26 mouse cellular contexts compared by ENCODE assay signal in genomic region chr5:25083816-25084215, GRCm38 (mm10). TPM values are rescaled to one million over a fixed set of nuclear protein-coding genes. Genes with fewer than 3 reads are reported as not detected.
DNase-seq lines count a peak whose midpoint lies in the region; ATAC-seq and TF ChIP-seq lines count a peak whose summit lies in the region.
"Had no signal": no experiment of that assay in that cellular context is flagged by ENCODE, and none has a peak within 500 bp of the region (broad histone marks: within the 10 kb centered on the region; RNA-seq: fewer than 3 reads in every experiment).

No protein-coding gene starts in this region.

- H3K4me1 ChIP-seq in kidney, postnatal 0 days (replicated peaks; ENCODE audit: insufficient read depth, low read length): 0 out of 2 replicates have a peak, but pooled peaks cover 5% of the 10 kb centered on the region
- H3K4me1 ChIP-seq in kidney, embryonic 16.5 days (ENCODE audit: insufficient read depth, low read length): peaks cover 11% of the 10 kb centered on the region
- peaks cover 51% of the 10 kb centered on the region for H3K4me1 ChIP-seq in brown adipose tissue, adult 24 weeks (ENCODE audit: control insufficient read depth, insufficient read depth, insufficient read length, low read length)
- H3K4me1 ChIP-seq: limb, embryonic 12.5 days had no signal

- 38% methylated on average over 7 of the region's 7 CpGs for WGBS in kidney, postnatal 0 days
- WGBS in kidney, embryonic 16.5 days: 45% methylated on average over 7 of the region's 7 CpGs

- no peaks in the 10 kb centered on the region for H3K36me3 ChIP-seq in kidney, postnatal 0 days (ENCODE audit: insufficient read depth, low read length)
- no peaks in the 10 kb centered on the region for H3K36me3 ChIP-seq in kidney, embryonic 16.5 days (ENCODE audit: insufficient read depth, low read length)
- H3K36me3 ChIP-seq: kidney, embryonic 15.5 days; limb, embryonic 12.5 days; liver, embryonic 15.5 days; stomach, embryonic 15.5 days had no signal

- ATAC-seq in CD4-positive, CD25-positive, alpha-beta regulatory T cell, adult 4 months: no peak
- ATAC-seq in kidney, postnatal 0 days (replicated peaks; ENCODE audit: low FRiP score, low read depth): peak; percentile 54; the same call in 1 of the 2 replicates
- ATAC-seq in kidney, embryonic 16.5 days (ENCODE audit: low FRiP score, low TSS enrichment): no peak
- ATAC-seq: activated CD4-positive, CD25-positive, alpha-beta regulatory T cell, adult 4 months; forebrain, embryonic 13.5 days; hindbrain, embryonic 16.5 days had no signal

- H3K9me3 ChIP-seq in kidney, postnatal 0 days (replicated peaks; ENCODE audit: low read length): no peaks in the 10 kb centered on the region
- H3K9me3 ChIP-seq in kidney, embryonic 16.5 days (ENCODE audit: low read length): no peaks in the 10 kb centered on the region
- H3K9me3 ChIP-seq: forebrain, embryonic 13.5 days; kidney, embryonic 15.5 days; limb, embryonic 12.5 days; liver, embryonic 15.5 days; stomach, embryonic 15.5 days had no signal

- no peak overlapping the region for H3K4me3 ChIP-seq in kidney, postnatal 0 days (replicated peaks; ENCODE audit: low read depth, low read length)
- no peak overlapping the region for H3K4me3 ChIP-seq in kidney, embryonic 16.5 days (ENCODE audit: low read length)
- no peak overlapping the region for H3K4me3 ChIP-seq in brown adipose tissue, adult 24 weeks (ENCODE audit: insufficient read depth, low read depth, low read length)
- H3K4me3 ChIP-seq: forebrain, embryonic 13.5 days; kidney, embryonic 15.5 days; limb, embryonic 12.5 days; liver, embryonic 15.5 days; stomach, embryonic 15.5 days had no signal

- no peak overlapping the region for H3K4me2 ChIP-seq in kidney, postnatal 0 days (ENCODE audit: low read length)
- H3K4me2 ChIP-seq in kidney, embryonic 16.5 days (replicated peaks; ENCODE audit: low read depth, low read length): no peak overlapping the region
- H3K4me2 ChIP-seq: forebrain, embryonic 13.5 days; kidney, embryonic 15.5 days; limb, embryonic 12.5 days; liver, embryonic 15.5 days; lung, embryonic 14.5 days; stomach, embryonic 15.5 days had no signal

- TF ChIP-seq CTCF in kidney, postnatal 0 days (IDR thresholded peaks at IDR 0.05; ENCODE audit: low read depth): no peak

- H3K27me3 ChIP-seq in kidney, postnatal 0 days (ENCODE audit: insufficient read depth, low read length): no peaks in the 10 kb centered on the region
- no peaks in the 10 kb centered on the region for H3K27me3 ChIP-seq in kidney, embryonic 16.5 days (ENCODE audit: insufficient read depth, low read length)
- H3K27me3 ChIP-seq: forebrain, embryonic 13.5 days; kidney, embryonic 15.5 days; limb, embryonic 12.5 days; liver, embryonic 15.5 days; stomach, embryonic 15.5 days had no signal

- peak; percentile 13 for DNase-seq in CD4-positive, CD25-positive, alpha-beta regulatory T cell, adult 2 months (ENCODE audit: low read depth, low spot score)
- DNase-seq in kidney, postnatal 0 days (ENCODE audit: low spot score): peak; percentile 57
- peak; percentile 15 for DNase-seq in thymus, postnatal 0 days (ENCODE audit: low spot score)
- DNase-seq in thymus, postnatal 10 days (ENCODE audit: low spot score in 2 of 2): no peak
- no peak for DNase-seq in cerebellum, adult 9-10 months
- DNase-seq: adrenal gland, adult 2 months; adrenal gland, postnatal 36 days; cerebellum, adult 11 months; cerebellum, postnatal 10 days; gastrocnemius, postnatal 14 days; heart, postnatal 14 days; kidney, adult 18-20 months; layer of hippocampus, adult 9-11 months; lung, embryonic 14.5 days; midbrain, embryonic 14.5 days; right cerebral cortex, postnatal 25 days had no signal

- H3K27ac ChIP-seq in kidney, postnatal 0 days: no peak overlapping the region
- H3K27ac ChIP-seq in kidney, embryonic 16.5 days (ENCODE audit: low read length): no peak overlapping the region
- H3K27ac ChIP-seq in brown adipose tissue, adult 24 weeks (replicated peaks; ENCODE audit: low read depth, low read length): peak overlapping the region; percentile 18; the same call in 1 of the 2 replicates
- H3K27ac ChIP-seq: forebrain, embryonic 13.5 days; kidney, embryonic 15.5 days; limb, embryonic 12.5 days; liver, embryonic 15.5 days; stomach, embryonic 15.5 days had no signal

- no peak overlapping the region for H3K9ac ChIP-seq in kidney, postnatal 0 days (ENCODE audit: low read depth, low read length)
- H3K9ac ChIP-seq in kidney, embryonic 16.5 days (replicated peaks; ENCODE audit: low read length): no peak overlapping the region
- H3K9ac ChIP-seq: forebrain, embryonic 13.5 days; kidney, embryonic 15.5 days; limb, embryonic 12.5 days; liver, embryonic 15.5 days; lung, embryonic 14.5 days; stomach, embryonic 15.5 days had no signal

RNA-seq across cellular contexts. Expression of gene Prkag2, which starts 16.6 kb away (rescaled TPM):
- 10 to 100 TPM; 22.7 to 26.9 TPM for polyA plus RNA-seq in CD4-positive, CD25-positive, alpha-beta regulatory T cell, adult 4 months (2017; shearing (Covaris generic))
- polyA plus RNA-seq in kidney, postnatal 0 days (2015; fragmentation: Nextera tagmentation; extraction: Ambion mirVana): 36.4 and 39.4 TPM in 2 replicates
- 43.4 and 45.9 TPM in 2 replicates for polyA plus RNA-seq in kidney, embryonic 16.5 days (2015; fragmentation: Nextera tagmentation; extraction: Ambion mirVana)
- 31.2 and 34.9 TPM in 2 replicates for polyA plus RNA-seq in thymus, postnatal 0 days (2015; fragmentation: Nextera tagmentation; extraction: Ambion mirVana)
- polyA plus RNA-seq in brown adipose tissue, adult 24 weeks (2012; ENCODE audit: insufficient read depth, insufficient read length, missing spikeins): 32.6 and 60.2 TPM in 2 replicates

Comparison
In these comparisons a context has a peak if more than half of its experiments do, and no peak if none do; other contexts are left out.
1. DNase-seq: peak in CD4-positive, CD25-positive, alpha-beta regulatory T cell, adult 2 months (single experiment), kidney, postnatal 0 days (single experiment) and thymus, postnatal 0 days (single experiment); none in thymus, postnatal 10 days (0 of 2) and cerebellum, adult 9-10 months (single experiment).